Mouse (Mus musculus) large intestine, adult 2 months (tissue): ENCODE results near the gene Kif16b. TPM values are rescaled to one million over a fixed set of nuclear protein-coding genes. Genes with fewer than 3 reads are reported as not detected.

Source experiments
- DNase-seq: peaks from one replicate; pipeline ENCODE4 v3.0.0-alpha.2; 2012; ENCODE audit warnings: low read depth, low spot score
- whole genome bisulfite sequencing: fragments of 180-500 bp; shearing (Covaris S2); methylation state at CpG from one replicate; pipeline ENCODE4 v1.1.7; 2018; 5-methylcytosine and 5-hydroxymethylcytosine counted together
- polyA plus RNA-seq: library from polyadenylated mRNA; depleted of rRNA; stranded (reverse); fragments of >200 nt; gene quantifications from 2 replicates; pipeline ENCODE4 v1.2.3, GENCODE M21; 2012

Gene Kif16b
- polyA plus RNA-seq, 1 experiment: 13.5 TPM

DNA sequence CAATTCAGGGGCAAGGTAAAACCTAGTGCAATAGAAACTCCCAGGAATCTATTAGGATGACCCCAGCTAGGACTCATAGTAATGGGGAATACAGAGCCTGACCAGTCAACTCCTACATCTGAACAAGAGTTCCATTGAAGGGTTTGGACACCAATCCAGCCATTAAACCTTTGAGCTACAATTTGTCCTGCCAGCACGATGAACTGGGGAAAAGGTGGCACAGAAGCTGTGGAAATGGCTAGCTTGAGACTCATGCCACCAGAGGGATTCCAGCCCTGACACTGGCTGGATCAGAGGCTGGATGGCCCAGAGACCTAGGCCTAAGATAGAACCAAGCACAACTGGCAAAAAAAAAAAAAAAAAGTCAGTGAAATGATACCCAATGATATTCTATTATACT, 207.9 kb downstream of the Kif16b start:
- DNase-seq: no peak
- 80% methylated on average over 1 of the region's 1 CpGs for WGBS

DNA sequence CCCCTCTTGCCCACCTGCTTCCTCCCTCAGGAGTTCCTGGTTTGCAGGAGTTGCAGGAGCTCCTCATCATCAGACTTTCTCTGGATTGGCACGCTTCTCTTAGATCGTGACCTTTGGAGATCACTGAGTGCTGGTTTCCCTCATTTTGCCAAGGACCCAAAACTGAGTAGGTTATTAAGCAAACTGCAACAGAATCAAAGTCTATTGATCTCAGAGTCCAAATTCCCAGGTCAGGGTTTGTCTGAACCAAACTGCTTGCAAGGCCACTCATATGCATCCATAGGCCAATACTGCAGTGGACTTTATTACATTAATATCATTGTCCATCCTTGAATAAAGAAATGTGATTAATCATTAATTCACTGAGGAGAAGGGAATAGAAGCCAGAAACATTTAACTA, 211.8 kb downstream of the Kif16b start:
- DNase-seq: no peak
- 90% methylated on average over 2 of the region's 2 CpGs for WGBS

DNA sequence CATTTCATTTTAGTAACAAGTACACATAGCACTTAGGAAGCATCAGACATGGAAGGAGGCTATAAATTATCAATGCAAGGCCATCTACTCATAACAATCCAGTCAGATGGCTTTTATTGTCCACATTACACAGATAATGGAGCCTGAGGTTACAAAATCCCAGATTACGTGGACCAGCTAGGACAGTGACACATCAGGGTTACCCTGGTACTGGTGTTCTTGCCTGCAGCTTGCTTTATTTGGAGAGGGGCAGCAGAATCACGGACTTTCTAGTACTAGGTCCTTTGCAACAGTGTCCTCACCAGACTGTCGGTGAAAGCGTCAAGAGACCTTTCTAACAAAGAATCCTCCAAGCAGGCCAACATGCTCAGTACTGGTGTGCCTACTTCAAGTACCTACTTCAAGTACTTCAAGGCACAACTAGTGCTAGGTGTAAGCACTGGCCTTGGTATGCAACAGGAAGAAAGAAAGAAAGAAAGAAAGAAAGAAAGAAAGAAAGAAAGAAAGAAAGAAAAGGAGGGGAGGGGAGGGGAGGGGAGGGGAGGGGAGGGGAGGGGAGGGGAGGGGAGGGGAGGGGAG, 213.3 kb downstream of the Kif16b start:
- WGBS: 89% methylated on average over 4 of the region's 4 CpGs
- no peak for DNase-seq

DNA sequence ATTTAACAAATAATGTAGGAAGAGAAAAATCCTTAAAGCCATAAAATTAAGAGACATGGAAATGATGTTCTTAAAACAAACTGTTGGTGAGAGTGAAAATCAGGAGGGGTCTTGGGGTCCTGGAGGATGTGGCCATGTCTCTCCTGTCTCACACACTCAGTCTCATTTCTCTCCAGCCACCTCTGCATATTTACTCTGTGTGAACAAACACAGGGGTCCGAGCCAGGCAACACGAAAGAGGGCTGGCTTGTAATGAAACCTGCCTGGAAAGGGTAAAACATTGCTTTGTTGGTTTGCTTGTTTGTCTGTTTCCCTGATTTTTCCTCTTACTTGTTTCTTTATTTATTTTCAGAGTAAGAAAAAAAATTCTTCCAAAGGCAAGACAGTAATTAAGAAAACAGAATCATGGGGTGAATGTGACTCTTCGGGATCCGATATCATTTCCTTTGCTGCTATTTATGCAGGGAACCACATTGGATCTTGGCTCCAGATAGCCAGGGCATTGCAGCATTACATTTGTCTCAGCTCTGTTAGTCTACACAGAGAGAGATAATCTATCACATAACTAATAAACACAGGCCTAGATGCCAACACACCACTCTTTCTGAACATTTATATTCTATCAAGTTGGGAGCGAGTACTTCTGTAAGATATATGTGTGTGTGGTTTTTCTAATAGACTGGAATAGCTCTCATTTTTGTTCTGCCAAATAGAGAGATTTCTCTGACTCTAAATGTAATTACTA, 218.2 kb downstream of the Kif16b start:
- 78% methylated on average over 5 of the region's 5 CpGs for WGBS
- no peak for DNase-seq

DNA sequence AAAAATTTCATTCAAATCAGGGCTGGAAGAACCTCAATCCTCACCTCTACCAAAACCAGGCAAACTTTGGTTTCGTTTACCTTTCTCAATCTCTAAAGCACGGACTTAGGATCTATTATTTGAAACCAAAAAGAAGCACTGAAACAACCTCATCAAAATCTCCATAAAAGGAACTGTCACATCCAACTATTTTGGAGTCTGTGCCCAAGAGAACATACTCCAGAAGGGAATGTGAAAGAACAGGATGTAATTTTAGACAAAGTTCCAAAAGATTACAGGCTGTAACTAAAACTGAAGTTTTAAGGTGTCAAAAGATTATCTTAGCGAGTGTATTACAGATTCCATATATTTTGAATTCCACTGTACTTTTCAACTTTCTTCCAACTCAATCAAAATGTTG, 232.9 kb downstream of the Kif16b start:
- no peak for DNase-seq
- 91% methylated on average over 3 of the region's 3 CpGs for WGBS

DNA sequence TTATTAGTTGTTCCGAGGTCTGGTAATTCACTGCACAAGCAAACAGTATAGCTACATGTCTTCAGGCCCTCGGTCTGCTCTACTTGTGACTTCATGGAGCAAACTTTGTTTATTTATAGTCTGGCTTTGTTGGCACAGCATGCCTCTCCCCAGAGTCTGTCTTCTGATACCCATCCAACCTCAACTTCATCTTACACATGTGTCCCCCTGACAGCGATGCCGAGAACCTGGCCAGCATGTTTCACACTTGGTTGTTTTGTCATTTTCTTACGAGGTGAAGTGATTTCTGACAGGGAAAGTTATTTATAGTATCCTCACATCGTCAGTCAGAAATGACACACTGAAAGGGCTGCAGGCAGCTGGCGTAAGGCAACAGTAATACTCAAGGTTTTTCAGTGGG, 249.7 kb downstream of the Kif16b start:
- 81% methylated on average over 7 of the region's 7 CpGs for WGBS
- DNase-seq: no peak

DNA sequence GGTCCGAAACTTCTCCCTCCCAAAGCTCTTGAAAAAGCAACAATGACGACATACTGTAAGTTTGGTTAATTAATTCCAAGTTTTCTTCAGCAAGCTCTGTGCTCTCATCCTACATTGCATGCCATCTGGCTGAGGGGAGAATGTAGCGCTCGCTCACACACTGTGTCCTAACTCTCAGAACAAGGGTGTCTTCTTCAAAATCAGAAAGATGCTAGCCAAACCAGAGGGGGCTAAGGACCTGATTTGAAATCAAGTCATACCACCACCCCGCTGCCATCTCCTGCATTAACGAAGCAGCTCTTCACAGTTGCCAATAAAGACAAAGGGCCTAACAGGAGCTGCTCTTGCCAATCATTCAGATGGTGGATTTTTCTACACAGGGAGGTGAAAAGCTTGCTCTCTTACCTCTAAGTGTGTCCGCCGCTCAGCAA, 253.3 kb downstream of the Kif16b start:
- DNase-seq: no peak
- WGBS: 93% methylated on average over 8 of the region's 8 CpGs

DNA sequence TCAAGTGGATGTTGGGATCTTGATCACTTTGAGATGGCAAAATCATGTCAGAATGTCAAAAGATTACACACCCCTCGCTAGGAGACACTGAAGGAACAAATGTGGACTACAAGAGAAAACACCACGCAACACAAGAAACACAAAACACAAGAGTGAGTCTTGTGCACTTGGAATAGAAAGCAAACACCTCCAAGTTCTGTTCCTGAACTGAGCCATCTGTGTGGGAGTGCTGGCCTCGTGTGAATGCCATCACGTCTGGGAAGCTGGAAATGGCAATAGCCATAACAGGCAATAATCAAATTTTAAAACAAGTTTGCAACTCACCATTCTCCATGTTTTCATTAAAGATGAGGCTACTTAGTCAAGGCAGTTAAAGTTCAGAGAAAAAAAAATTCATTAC, 254.5 kb downstream of the Kif16b start:
- 93% methylated on average over 4 of the region's 4 CpGs for WGBS

DNA sequence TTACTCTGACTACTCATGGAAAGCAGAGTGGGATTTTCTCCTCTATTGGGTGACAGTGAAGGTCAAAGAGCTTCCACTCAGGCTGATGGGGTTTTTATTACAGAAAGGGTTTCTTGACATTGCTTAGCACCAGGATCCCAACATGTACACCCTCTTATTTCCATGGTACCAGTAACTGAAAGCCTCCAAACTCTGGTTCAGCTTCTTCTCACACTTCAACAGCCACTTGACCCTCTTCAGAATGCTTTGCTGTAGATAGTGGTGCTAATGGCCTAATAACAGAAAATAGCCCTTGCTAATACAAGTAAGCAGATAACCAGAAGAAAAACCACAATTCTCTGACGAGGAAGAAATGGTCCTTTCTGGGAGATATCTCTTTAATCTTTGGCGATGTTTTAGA, 259.6 kb downstream of the Kif16b start:
- DNase-seq: no peak
- 90% methylated on average over 2 of the region's 2 CpGs for WGBS

More for the DNA sequence above, 254.5 kb downstream of the Kif16b start:
- DNase-seq: no peak

DNA sequence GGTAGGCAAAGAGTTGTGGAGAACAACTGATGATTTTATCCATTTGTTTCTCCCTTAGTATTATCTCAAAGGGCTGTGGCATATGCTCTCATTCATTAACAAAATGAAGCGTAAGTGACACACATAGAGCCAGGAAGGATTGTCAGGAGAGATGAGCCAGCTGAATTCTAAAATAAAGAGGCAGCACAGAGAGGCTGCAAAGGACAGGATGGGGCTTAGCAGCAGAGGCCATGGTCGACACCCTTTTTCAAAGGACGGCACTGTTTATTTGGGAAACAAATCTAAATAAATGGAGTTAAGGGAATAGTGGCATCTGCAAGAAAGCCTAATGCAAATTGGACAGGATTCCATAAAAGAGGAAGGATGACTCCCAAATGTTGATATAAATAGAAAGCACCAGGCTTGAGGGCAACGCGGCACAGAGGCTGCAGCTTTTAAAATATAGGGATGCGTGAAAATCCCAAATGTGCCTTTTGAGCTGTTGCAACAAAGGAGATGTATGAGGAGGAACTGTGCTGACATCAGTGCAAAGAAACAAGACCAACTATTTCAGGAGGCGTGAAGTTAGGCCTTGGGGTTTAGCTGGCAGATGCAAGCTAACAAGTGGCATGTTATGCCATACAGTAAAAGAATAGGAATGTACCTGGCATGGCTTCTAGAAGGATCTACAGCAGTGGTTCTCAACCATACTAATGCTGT, 265.6 kb downstream of the Kif16b start:
- no peak for DNase-seq
- 85% methylated on average over 7 of the region's 7 CpGs for WGBS

DNA sequence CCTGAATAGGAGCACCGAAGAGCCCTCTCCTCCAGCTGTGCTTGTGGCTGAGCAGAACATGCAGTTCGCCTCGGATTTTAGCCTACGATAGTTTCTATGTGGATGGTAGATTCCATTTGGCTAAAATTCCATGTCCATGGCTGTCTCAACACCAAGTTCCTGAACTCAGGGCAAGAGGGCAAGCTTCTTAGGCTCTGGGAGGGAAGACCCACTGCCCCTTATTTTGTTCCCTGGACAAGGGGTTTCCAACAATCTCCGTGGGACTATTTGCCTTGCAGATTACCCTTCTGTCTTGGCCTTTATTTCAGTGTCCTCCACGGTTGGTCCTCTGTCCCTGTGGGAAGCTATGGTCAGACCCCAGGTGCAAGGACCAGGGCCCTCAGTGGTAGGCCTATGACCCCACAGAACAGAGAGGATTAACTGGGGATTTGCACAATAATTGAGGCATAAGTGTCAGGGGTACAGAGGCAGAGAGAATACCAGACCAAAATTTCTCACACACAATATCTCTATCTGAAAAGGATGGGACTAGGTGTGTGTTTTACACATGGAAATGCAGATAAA, 267.3 kb downstream of the Kif16b start:
- 86% methylated on average over 6 of the region's 6 CpGs for WGBS
- DNase-seq: no peak

DNA sequence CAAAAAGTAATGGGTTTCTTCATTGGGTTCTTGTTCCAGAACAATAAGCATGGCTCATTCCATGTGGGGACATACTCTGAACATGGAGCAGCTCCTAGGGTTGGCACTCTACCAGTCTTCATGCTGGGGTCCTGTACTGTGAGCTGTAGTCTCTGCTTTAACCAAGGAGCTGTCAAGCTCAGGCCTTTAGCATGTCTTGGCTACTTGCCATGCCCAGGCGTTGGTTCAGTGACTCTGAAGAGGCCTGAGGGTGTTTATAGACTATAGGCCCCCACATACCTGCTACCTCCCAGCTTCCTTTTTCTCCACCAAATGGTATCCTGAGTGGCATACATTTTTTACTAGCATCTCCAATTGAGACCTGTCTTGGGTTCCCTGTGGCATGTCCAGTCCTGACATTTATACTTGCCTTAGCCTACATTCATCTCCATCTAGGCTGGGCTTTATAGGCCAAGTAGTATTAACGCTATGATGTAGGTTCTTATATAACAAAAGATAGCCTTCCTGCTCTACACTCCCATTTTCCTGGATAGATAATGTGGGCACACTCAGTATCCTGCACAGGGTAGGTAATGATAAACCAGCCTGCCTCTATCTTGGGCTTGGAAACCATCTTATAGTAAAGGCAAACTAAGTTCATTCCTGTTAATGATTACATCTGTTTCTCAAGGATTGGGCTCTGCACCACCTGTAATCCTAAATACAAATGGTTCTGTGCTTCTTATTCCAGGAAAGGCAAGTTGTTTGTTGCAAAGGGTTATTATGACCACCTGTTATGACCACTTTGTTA, 271.6 kb downstream of the Kif16b start:
- peak; percentile 38 for DNase-seq
- WGBS: 32% methylated on average over 2 of the region's 2 CpGs

DNA sequence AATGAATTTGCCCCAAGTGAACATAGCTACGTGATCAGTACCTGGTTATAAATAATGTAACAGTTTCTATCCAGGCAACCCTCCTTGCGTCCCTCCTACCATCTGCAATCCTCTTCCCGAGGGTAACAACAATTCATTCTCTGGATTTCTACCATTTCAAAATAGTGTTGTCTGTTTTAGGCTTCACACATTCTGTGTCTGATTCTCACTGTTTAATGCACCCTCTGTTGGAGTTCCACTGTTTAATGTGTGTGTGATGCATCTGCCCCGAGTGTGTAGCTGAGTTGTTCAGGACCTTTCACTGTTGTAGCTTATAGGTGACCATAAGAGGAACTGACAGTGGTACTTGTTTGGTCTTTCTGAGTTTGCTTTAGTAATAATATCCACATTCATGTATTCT, 275.6 kb downstream of the Kif16b start:
- WGBS: 91% methylated on average over 4 of the region's 4 CpGs
- no peak for DNase-seq

DNA sequence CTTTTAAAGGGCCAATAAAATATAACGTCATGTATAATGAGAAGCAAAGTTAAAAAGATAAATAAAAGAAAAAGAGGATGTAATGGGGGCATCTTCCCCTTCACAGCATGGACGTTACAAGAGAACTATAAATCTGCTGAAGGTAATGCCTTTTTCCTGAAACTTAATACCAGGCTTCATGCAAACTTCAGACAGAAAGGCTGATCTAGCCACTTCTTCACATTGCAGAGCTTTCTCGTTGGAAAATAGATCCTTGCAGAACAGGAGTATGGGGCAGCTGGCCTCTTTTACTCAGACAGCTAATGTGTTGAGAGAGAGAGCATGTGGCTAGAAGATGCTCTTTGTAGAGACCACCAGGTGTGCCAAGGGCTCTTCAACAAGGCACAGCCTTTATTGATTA, 276.2 kb downstream of the Kif16b start:
- DNase-seq: no peak
- 61% methylated on average over 3 of the region's 3 CpGs for WGBS

DNA sequence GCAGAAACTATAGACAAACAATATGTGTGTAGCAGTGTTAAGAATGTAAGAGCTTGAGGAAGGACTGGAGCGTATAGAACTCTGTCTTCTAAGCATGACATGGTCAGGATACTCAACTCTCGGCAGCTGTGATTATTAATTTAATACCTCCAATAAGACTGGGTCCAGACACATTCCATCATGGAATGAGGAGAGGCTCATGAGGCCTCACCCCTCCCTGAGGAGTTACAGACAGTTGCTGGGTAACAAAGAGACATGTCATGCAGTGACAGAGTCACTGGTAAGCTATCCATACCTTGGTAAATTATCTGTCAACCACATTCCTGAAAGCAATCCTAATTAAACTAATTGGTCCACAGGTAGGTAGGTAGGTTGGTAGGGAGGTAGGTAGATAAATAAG, 277.1 kb downstream of the Kif16b start:
- no peak for DNase-seq
- 81% methylated on average over 2 of the region's 2 CpGs for WGBS

DNA sequence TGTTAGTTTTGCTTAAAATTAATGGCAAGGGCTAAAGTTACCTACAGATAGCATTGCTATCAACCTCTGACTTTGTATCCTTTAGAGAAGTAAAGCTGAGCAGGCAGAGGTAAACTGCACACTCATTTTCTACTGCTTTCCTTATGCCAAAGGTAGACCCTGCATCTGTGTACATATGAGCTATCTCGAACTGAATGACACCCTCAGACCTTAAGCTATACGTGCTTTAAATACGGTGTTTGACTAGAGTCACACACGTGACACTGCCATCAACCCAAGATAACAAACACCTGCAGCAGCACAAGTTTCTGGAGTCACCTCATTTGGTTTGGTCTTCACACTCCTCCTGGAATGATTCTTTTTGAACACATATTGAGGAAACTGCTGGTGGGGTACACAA, 280.2 kb downstream of the Kif16b start:
- DNase-seq: no peak
- WGBS: 68% methylated on average over 4 of the region's 4 CpGs

DNA sequence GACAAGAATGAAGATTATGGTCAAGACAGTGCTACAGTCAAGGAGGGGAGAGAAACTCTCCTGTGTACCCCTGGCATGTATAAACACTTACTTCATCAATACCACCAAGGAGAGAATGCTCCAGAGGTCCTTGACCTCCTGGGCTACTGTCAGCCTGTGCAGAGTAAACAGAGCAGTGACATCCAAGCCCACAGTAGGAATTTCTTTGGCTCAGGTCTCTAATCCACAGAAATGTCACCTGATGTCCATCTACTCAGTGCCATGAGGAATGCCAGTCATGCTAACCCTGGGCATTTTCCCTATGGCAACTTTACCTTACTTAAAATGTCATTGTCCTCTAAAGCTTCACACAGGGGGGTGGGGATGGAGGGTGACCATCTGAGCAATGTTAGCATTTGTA, 281.4 kb downstream of the Kif16b start:
- DNase-seq: no peak

DNA sequence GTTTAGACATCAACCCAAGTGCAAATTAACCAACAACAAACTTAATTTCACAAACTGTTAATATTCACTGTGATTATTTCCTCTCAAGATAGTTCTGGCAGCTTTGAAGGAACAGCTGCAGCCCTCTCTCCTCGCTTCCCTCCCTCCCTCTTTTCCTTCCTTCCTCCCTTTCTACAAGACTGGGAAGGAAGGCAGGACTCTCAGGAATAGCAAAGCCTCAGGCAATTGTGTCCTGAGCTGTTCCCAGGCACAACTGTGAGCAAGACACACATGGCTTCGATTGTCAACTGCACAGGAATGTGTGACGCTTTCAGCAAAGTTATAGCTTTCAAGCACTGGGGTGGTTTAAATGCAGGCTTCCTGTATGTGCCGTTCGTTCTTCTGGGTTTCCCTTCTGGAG, 286.8 kb downstream of the Kif16b start:
- DNase-seq: no peak
- WGBS: 73% methylated on average over 5 of the region's 5 CpGs

DNA sequence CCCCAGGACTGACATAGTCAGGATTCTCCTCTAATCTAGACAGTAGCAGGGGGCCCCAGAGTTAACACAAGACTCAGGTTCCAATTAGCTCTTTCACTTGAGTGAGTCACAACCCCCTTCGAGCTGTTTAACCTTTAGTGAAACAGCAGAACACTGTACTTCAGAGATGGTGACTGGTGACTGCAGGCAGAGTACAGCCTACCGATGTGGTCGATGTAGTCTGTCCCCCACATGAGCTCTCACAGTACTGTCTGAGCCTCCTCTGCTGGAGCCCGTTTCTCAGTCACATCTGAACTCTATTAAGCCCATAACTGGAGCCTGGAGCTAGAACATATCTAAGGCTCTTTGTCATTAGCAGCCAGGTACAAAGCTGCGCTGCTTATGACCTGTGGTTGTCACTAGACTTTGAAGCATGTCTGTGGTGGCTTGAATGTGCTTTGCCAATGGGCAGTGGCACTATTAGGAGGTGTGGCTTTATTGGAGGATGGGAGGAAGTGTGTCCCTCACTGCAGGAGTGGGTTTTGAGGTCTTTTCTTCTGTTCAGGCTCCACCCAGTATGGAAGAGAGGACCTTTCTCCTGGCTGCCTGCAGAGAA, 288.9 kb downstream of the Kif16b start:
- DNase-seq: no peak
- WGBS: 84% methylated on average over 5 of the region's 5 CpGs

DNA sequence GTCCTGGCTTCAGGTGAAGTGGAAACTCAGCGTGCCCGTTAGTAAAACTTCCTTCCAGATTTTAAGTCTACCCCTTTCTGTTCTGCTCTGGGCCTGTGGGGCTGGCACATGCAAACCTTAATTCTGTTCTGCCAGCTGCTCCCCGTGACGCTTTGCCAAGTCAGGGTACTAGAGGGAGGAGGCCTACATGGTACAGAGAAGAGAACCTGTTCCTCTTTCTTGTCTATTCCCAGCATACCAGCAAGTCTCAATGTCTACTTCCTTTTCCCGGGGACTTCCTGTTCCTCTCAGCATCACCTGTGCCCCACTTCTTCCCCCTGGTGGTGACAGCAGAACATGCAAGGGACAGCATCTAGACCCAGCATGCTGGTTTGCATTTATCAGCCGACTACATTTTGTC, 290.2 kb downstream of the Kif16b start:
- peak; percentile 11 for DNase-seq

More for the DNA sequence above, 290.2 kb downstream of the Kif16b start:
- WGBS: 76% methylated on average over 6 of the region's 6 CpGs
